Mouse (Mus musculus) erythroblast, embryonic 14.5 days (primary cell): ENCODE measurements around the gene Pomt1.

Source experiments
- GATA1 ChIP-seq: IDR thresholded peaks from 2 replicates; pipeline ENCODE4 v1.6.1; 2012; ENCODE audit warnings: low read length, inconsistent platforms, mixed read lengths
- TAL1 ChIP-seq: IDR thresholded peaks from 3 replicates; pipeline ENCODE4 v1.6.1; 2012; ENCODE audit warnings: low read length, inconsistent platforms, mixed read lengths

GRCm38 (mm10) chr2:32235433-32235832, 957 bp upstream of the Pomt1 start:
- TF ChIP-seq TAL1 (no peak), GATA1 (no peak)
